Mouse (Mus musculus): ENCODE measurements around the gene Rnft2.

DNA sequence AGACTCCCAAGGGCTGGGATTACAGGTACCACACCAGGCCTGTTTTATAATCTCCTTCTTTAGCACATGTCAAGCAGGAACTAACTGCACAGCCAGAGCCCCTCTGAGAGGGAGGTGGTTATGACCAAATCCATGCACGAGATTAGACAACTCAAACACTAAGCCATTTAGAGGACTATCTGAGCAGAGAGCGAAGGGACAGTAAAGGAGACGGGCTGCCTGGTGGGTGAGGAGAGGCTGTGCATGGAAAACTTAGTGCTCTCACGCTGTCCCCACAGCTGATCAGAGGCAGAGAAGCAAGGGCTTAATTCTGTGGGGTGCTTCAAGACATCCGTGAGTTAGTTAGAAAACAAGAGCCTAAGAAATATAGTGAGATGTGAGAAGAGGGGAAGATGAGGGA is 30.9 kb downstream of the Rnft2 start:
- TF ChIP-seq CTCF (IDR thresholded peaks at IDR 0.05; ENCODE audit: borderline replicate concordance, control insufficient read depth, extremely low read depth, insufficient read depth, low read length, poor library complexity) (no peak), POLR2A (IDR thresholded peaks at IDR 0.05; ENCODE audit: control insufficient read depth, extremely low read depth, insufficient read depth, low read length, poor library complexity) (no peak)
